Mouse (Mus musculus) heart, embryonic 11.5 days (tissue): ENCODE results near the gene Akirin2. TPM values are rescaled to one million over a fixed set of nuclear protein-coding genes. Genes with fewer than 3 reads are reported as not detected.

Experiments used
- ATAC-seq: fragments of 200-750 bp; cut with Nextera tagmentation; replicated peaks from 2 replicates; pipeline ENCODE4 v1.8.0; 2017; ENCODE audit warnings: moderate library complexity; ENCODE audit not compliant: insufficient number of reproducible peaks, low FRiP score, low TSS enrichment
- H3K27ac ChIP-seq: fragments of 300-500 bp; sonication (generic); 2 replicates; pipeline ENCODE4 v1.5.1; 2014; ENCODE audit warnings: mild to moderate bottlenecking, low read depth, low read length
- H3K27me3 ChIP-seq: fragments of 300-500 bp; sonication (generic); 2 replicates; pipeline ENCODE4 v1.6.1; 2014; ENCODE audit warnings: mild to moderate bottlenecking, low read length, mixed read lengths; ENCODE audit not compliant: control insufficient read depth, insufficient read depth
- H3K36me3 ChIP-seq: fragments of 300-500 bp; sonication (generic); 2 replicates; pipeline ENCODE4 v1.6.1; 2014; ENCODE audit warnings: mild to moderate bottlenecking, low read length, moderate library complexity, mixed read lengths; ENCODE audit not compliant: control insufficient read depth, insufficient read depth
- H3K4me1 ChIP-seq: fragments of 300-500 bp; sonication (generic); 2 replicates; pipeline ENCODE4 v1.6.1; 2014; ENCODE audit warnings: low read length; ENCODE audit not compliant: control insufficient read depth, insufficient read depth
- H3K4me2 ChIP-seq: fragments of 300-500 bp; sonication (generic); 2 replicates; pipeline ENCODE4 v1.6.1; 2014; ENCODE audit warnings: mild to moderate bottlenecking, moderate library complexity
- H3K4me3 ChIP-seq: fragments of 300-500 bp; sonication (generic); 2 replicates; pipeline ENCODE4 v1.5.1; 2014; ENCODE audit warnings: low read depth, low read length
- H3K9ac ChIP-seq: fragments of 300-500 bp; sonication (generic); 2 replicates; pipeline ENCODE4 v1.6.1; 2014; ENCODE audit warnings: mild to moderate bottlenecking, low read depth, low read length, moderate library complexity
- H3K9me3 ChIP-seq: fragments of 300-500 bp; sonication (generic); replicated peaks from 2 replicates; pipeline ENCODE4 v1.6.1; 2016; ENCODE audit warnings: low read length; ENCODE audit not compliant: control insufficient read depth
- WGBS: fragments of 180-500 bp; shearing (Covaris S2); extraction: QIAGEN DNeasy Blood & Tissue Kit; methylation state at CpG from one replicate; pipeline ENCODE4 v1.1.7; 2014; ENCODE audit not compliant: insufficient replicate concordance; 5-methylcytosine and 5-hydroxymethylcytosine counted together
- polyA plus RNA-seq: library from polyadenylated mRNA; unstranded; fragments of >200 nt; fragmentation: Nextera tagmentation; extraction: Ambion mirVana; gene quantifications from 2 replicates; pipeline ENCODE4 v1.2.1, GENCODE M21; 2014

The Akirin2 gene
- polyA plus RNA-seq, 1 experiment from 2014 or later, result 52.5 TPM

- no peak for ATAC-seq
- Histone ChIP-seq H3K4me2 (no peak overlapping the region), H3K9ac (no peak overlapping the region), H3K36me3 (peaks cover 14% of the 10 kb centered on the region), H3K4me3 (no peak overlapping the region), H3K27me3 (no peaks in the 10 kb centered on the region), H3K4me1 (no peaks in the 10 kb centered on the region), H3K27ac (no peak overlapping the region), H3K9me3 (no peaks in the 10 kb centered on the region)
- 93% methylated on average over 10 of the region's 10 CpGs for WGBS
These were observed 55.9 kb downstream of the Akirin2 start for GRCm38 (mm10) chr4:34606658-34607057.

- WGBS, result 78% methylated on average over 6 of the region's 6 CpGs
- H3K9me3 ChIP-seq, result no peaks in the 10 kb centered on the region
- peak overlapping the region; percentile 69 for H3K4me3 ChIP-seq
- H3K9ac ChIP-seq, result peak overlapping the region; percentile 91
- H3K36me3 ChIP-seq, result peaks cover 3% of the 10 kb centered on the region; the same call in 1 of the 2 replicates
- peaks cover 14% of the 10 kb centered on the region for H3K4me1 ChIP-seq
- H3K27ac ChIP-seq, result no peak overlapping the region
- no peak for ATAC-seq
- no peaks in the 10 kb centered on the region for H3K27me3 ChIP-seq
- peak overlapping the region; percentile 68 for H3K4me2 ChIP-seq
These were observed 62.9 kb downstream of the Akirin2 start for GRCm38 (mm10) chr4:34613571-34614145.

- no peaks in the 10 kb centered on the region for H3K27me3 ChIP-seq
- H3K9ac ChIP-seq, result peak within 1 kb of the TSS; percentile 91
- H3K27ac ChIP-seq, result peak within 1 kb of the TSS; percentile 79
- H3K4me2 ChIP-seq, result peak within 1 kb of the TSS; percentile 68
- under 1% methylated on average over 42 of the region's 42 CpGs for WGBS
- peak within 1 kb of the TSS; percentile 69 for H3K4me3 ChIP-seq
- H3K4me1 ChIP-seq, result peaks cover 14% of the 10 kb centered on the region
- ATAC-seq, result peak; percentile 97
- peaks cover under 1% of the 10 kb centered on the region; the same call in 1 of the 2 replicates for H3K36me3 ChIP-seq
- no peaks in the 10 kb centered on the region for H3K9me3 ChIP-seq
These were observed 63.9 kb downstream of the Akirin2 start, which contains the start of the genes Orc3 and Rars2 for GRCm38 (mm10) chr4:34614630-34615094. Orc3 (minus strand) TSS chr4:34614944. Rars2 (plus strand) TSS chr4:34614957.

- Histone ChIP-seq H3K9ac (peak overlapping the region; percentile 91), H3K9me3 (no peaks in the 10 kb centered on the region), H3K4me2 (peak overlapping the region; percentile 68), H3K4me1 (peaks cover 14% of the 10 kb centered on the region), H3K27ac (0 out of 2 replicates have a peak overlapping the region, but pooled peaks have one; percentile 79), H3K36me3 (0 out of 2 replicates have a peak, but pooled peaks cover 2% of the 10 kb centered on the region), H3K27me3 (no peaks in the 10 kb centered on the region), H3K4me3 (peak overlapping the region; percentile 69)
- WGBS, result 2% methylated on average over 13 of the region's 13 CpGs
- ATAC-seq, result no peak
These were observed 64.6 kb downstream of the Akirin2 start for GRCm38 (mm10) chr4:34615303-34615702.

GRCm38 (mm10) chr4:34616146-34616545, 65.4 kb downstream of the Akirin2 start:
- ATAC-seq, result no peak
- WGBS, result 78% methylated on average over 8 of the region's 8 CpGs
- H3K4me1 ChIP-seq, result peaks cover 14% of the 10 kb centered on the region
- no peaks in the 10 kb centered on the region for H3K9me3 ChIP-seq
- no peak overlapping the region for H3K27ac ChIP-seq
- 0 out of 2 replicates have a peak, but pooled peaks cover 2% of the 10 kb centered on the region for H3K36me3 ChIP-seq
- peak overlapping the region; percentile 69 for H3K4me3 ChIP-seq
- H3K4me2 ChIP-seq, result peak overlapping the region; percentile 68
- peak overlapping the region; percentile 91; the same call in 1 of the 2 replicates for H3K9ac ChIP-seq
- no peaks in the 10 kb centered on the region for H3K27me3 ChIP-seq

Other genes with a start within 250 kb of the Akirin2 start
- gene Orc3, start 64.0 kb downstream of the Akirin2 start, polyA plus RNA-seq, result 84.7 and 90.1 TPM in 2 replicates
- gene Rars2, start 64.0 kb downstream of the Akirin2 start, polyA plus RNA-seq, result 54.8 and 56.3 TPM in 2 replicates
- 50.5 and 51.0 TPM in 2 replicates for gene Slc35a1, start 136.5 kb downstream of the Akirin2 start, polyA plus RNA-seq
- 0.14 TPM in 1 of 2 replicates, not detected in the other for gene Cfap206, start 179.3 kb downstream of the Akirin2 start, polyA plus RNA-seq
- gene Gm136, start 205.3 kb downstream of the Akirin2 start, polyA plus RNA-seq, result not detected in 2 replicates
- gene Smim8, start 227.5 kb downstream of the Akirin2 start, polyA plus RNA-seq, result 54.2 and 54.5 TPM in 2 replicates